8 mouse cellular contexts compared by ENCODE assay signal in genomic region chr4:62503374-62503970, GRCm38 (mm10). TPM values are rescaled to one million over a fixed set of nuclear protein-coding genes. Genes with fewer than 3 reads are reported as not detected.
A peak's percentile ranks its signal among the peaks of the same experiment; 100 is the strongest.
DNase-seq lines count a peak whose midpoint lies in the region; ATAC-seq and TF ChIP-seq lines count a peak whose summit lies in the region.

Gene Hdhd3 (minus strand): TSS chr4:62503467.

- TF ChIP-seq EP300 in CH12.LX (IDR thresholded peaks at IDR 0.05; ENCODE audit: low read length), result no peak

- in situ Hi-C loops in CH12.LX (cut with MboI; ENCODE audit: low pct_ligation_motif_present, low pct_unique_long_range_greater_than_20kb, low sequenced_read_pairs), result loop anchor here (10.0 kb wide), 1 partner anchor 99 kb away; the partner anchor contains the start of genes Cdc26 and Prpf4

- ATAC-seq in heart, embryonic 11.5 days (replicated peaks; ENCODE audit: insufficient number of reproducible peaks, low FRiP score, low TSS enrichment), result no peak
- no peak for ATAC-seq in forebrain, embryonic 13.5 days
- no peak for ATAC-seq in liver, embryonic 16.5 days (ENCODE audit: low read depth)

- no peaks in the 10 kb centered on the region for H3K79me2 ChIP-seq in CH12.LX (replicated peaks; ENCODE audit: control insufficient read depth, extremely low read depth, insufficient read depth, poor library complexity, severe bottlenecking)

- peaks cover 11% of the 10 kb centered on the region for H3K36me3 ChIP-seq in heart, embryonic 11.5 days (ENCODE audit: control insufficient read depth, insufficient read depth, low read length)
- peaks cover 12 to 34% of the 10 kb centered on the region in 2 experiments for H3K36me3 ChIP-seq in CH12.LX (replicated peaks in 1 of 2; ENCODE audit: control insufficient read depth in 1 of 2, insufficient read depth in 1 of 2, low read length in 1 of 2)
- H3K36me3 ChIP-seq in forebrain, embryonic 13.5 days (ENCODE audit: poor library complexity, severe bottlenecking), result peaks cover 30% of the 10 kb centered on the region
- peaks cover 14% of the 10 kb centered on the region for H3K36me3 ChIP-seq in liver, embryonic 16.5 days (ENCODE audit: control insufficient read depth, insufficient read depth)

- peaks cover 4% of the 10 kb centered on the region; the same call in 1 of the 2 replicates for H3K4me1 ChIP-seq in heart, embryonic 11.5 days (ENCODE audit: control insufficient read depth, insufficient read depth, low read length)
- peaks cover 0 to 16% of the 10 kb centered on the region in 2 experiments; a peak in 2 of 4 replicates for H3K4me1 ChIP-seq in CH12.LX (ENCODE audit: control insufficient read depth in 1 of 2, insufficient read depth in 2 of 2)
- H3K4me1 ChIP-seq in forebrain, embryonic 13.5 days, result peaks cover 11% of the 10 kb centered on the region
- peaks cover 25% of the 10 kb centered on the region for H3K4me1 ChIP-seq in liver, embryonic 16.5 days (ENCODE audit: control insufficient read depth, low read depth, low read length)

- TF ChIP-seq RAD21 in CH12.LX (IDR thresholded peaks at IDR 0.05; ENCODE audit: low read depth, low read length), result no peak

- DNase-seq in heart, postnatal 4 days, result no peak
- no peak for DNase-seq in CH12.LX (ENCODE audit: extremely low read depth)
- no peak for DNase-seq in Muller cell, postnatal 12 days (ENCODE audit: inconsistent ontology term)
- no peak for DNase-seq in frontal cortex, postnatal 36 days (ENCODE audit: low spot score in 2 of 2)
- no peak for DNase-seq in thymus, postnatal 14 days

- 76% methylated on average over 3 of the region's 3 CpGs for WGBS in heart, embryonic 11.5 days (ENCODE audit: insufficient replicate concordance)
- 91% methylated on average over 3 of the region's 3 CpGs for WGBS in forebrain, embryonic 13.5 days
- WGBS in liver, embryonic 16.5 days (ENCODE audit: insufficient replicate concordance), result 69% methylated on average over 3 of the region's 3 CpGs

- H3K27me3 ChIP-seq in heart, embryonic 11.5 days (ENCODE audit: control insufficient read depth, insufficient read depth, low read length), result no peaks in the 10 kb centered on the region
- no peaks in the 10 kb centered on the region for H3K27me3 ChIP-seq in CH12.LX (replicated peaks)
- H3K27me3 ChIP-seq in forebrain, embryonic 13.5 days, result no peaks in the 10 kb centered on the region
- H3K27me3 ChIP-seq in liver, embryonic 16.5 days (ENCODE audit: control insufficient read depth, insufficient read depth, low read depth, low read length), result no peaks in the 10 kb centered on the region

- H3K9ac ChIP-seq in heart, embryonic 11.5 days (ENCODE audit: low read depth, low read length), result peak within 1 kb of the TSS; percentile 87
- H3K9ac ChIP-seq in CH12.LX (ENCODE audit: insufficient read depth, low read depth), result peak within 1 kb of the TSS; percentile 88
- H3K9ac ChIP-seq in forebrain, embryonic 13.5 days, result peak within 1 kb of the TSS; percentile 84
- peak within 1 kb of the TSS; percentile 77 for H3K9ac ChIP-seq in liver, embryonic 16.5 days (ENCODE audit: low read depth, low read length)

- dilution Hi-C loops in CH12.LX (cut with MboI; ENCODE audit: extremely low pct_ligation_motif_present, extremely low pct_unique_long_range_greater_than_20kb, low sequenced_read_pairs), result no loop called here

- TF ChIP-seq POLR2A in CH12.LX (IDR thresholded peaks at IDR 0.05; ENCODE audit: low read depth, low read length), result no peak

- no peak within 1 kb of the TSS for H3K27ac ChIP-seq in heart, embryonic 11.5 days (ENCODE audit: low read depth, low read length)
- H3K27ac ChIP-seq in CH12.LX (ENCODE audit: insufficient read depth, low read depth), result no peak within 1 kb of the TSS
- H3K27ac ChIP-seq in forebrain, embryonic 13.5 days, result no peak within 1 kb of the TSS
- peak within 1 kb of the TSS; percentile 51 for H3K27ac ChIP-seq in liver, embryonic 16.5 days (ENCODE audit: low read length)

- peak within 1 kb of the TSS; percentile 90 for H3K4me2 ChIP-seq in heart, embryonic 11.5 days
- H3K4me2 ChIP-seq in CH12.LX (ENCODE audit: insufficient read depth, low read depth, poor library complexity, severe bottlenecking), result peak within 1 kb of the TSS; percentile 75
- peak within 1 kb of the TSS; percentile 75 for H3K4me2 ChIP-seq in forebrain, embryonic 13.5 days
- H3K4me2 ChIP-seq in liver, embryonic 16.5 days (ENCODE audit: low read depth, low read length), result peak within 1 kb of the TSS; percentile 89

- no peaks in the 10 kb centered on the region for H3K9me3 ChIP-seq in heart, embryonic 11.5 days (replicated peaks; ENCODE audit: control insufficient read depth, low read length)
- H3K9me3 ChIP-seq in CH12.LX (replicated peaks; ENCODE audit: low read length), result no peaks in the 10 kb centered on the region
- no peaks in the 10 kb centered on the region for H3K9me3 ChIP-seq in forebrain, embryonic 13.5 days (replicated peaks)
- no peaks in the 10 kb centered on the region for H3K9me3 ChIP-seq in liver, embryonic 16.5 days (replicated peaks; ENCODE audit: control insufficient read depth, low read length)

- TF ChIP-seq CTCF in CH12.LX (conservative IDR thresholded peaks at IDR 0.05 in 1 of 2, IDR thresholded peaks at IDR 0.05 in 1 of 2; ENCODE audit: low read depth in 2 of 2, low read length in 2 of 2), result no peak

- peak within 1 kb of the TSS; percentile 84 for H3K4me3 ChIP-seq in heart, embryonic 11.5 days (ENCODE audit: low read depth, low read length)
- H3K4me3 ChIP-seq in CH12.LX (replicated peaks in 1 of 3; ENCODE audit: low read depth in 2 of 3, low read length in 2 of 3, poor library complexity in 1 of 3), result peak within 1 kb of the TSS; percentile 66 to 85 (median 73)
- peak within 1 kb of the TSS; percentile 87 for H3K4me3 ChIP-seq in forebrain, embryonic 13.5 days
- H3K4me3 ChIP-seq in liver, embryonic 16.5 days (ENCODE audit: low read depth, low read length), result peak within 1 kb of the TSS; percentile 81

TF ChIP-seq in CH12.LX, 34 proteins besides CTCF, POLR2A, EP300 and RAD21:
- TF ChIP-seq USF1 (IDR thresholded peaks at IDR 0.05; ENCODE audit: low read depth, low read length) (no peak), GABPA (IDR thresholded peaks at IDR 0.05; ENCODE audit: insufficient replicate concordance, low read depth, low read length) (no peak), ZC3H11A (IDR thresholded peaks at IDR 0.05; ENCODE audit: low read depth, low read length) (no peak), CHD1 (IDR thresholded peaks at IDR 0.05; ENCODE audit: low read depth, low read length) (no peak), HCFC1 (IDR thresholded peaks at IDR 0.05; ENCODE audit: low read depth, low read length) (no peak), BHLHE40 (IDR thresholded peaks at IDR 0.05; ENCODE audit: low read depth, low read length) (no peak), CHD2 (IDR thresholded peaks at IDR 0.05; ENCODE audit: low read length) (no peak), POLR2AphosphoS2 (IDR thresholded peaks at IDR 0.05; ENCODE audit: low read depth, low read length) (no peak), SMC3 (IDR thresholded peaks at IDR 0.05; ENCODE audit: low read depth, low read length) (no peak), ETS1 (conservative IDR thresholded peaks at IDR 0.05; ENCODE audit: low read depth, low read length) (no peak), NRF1 (IDR thresholded peaks at IDR 0.05; ENCODE audit: low read depth, low read length) (no peak), MEF2A (IDR thresholded peaks at IDR 0.05; ENCODE audit: borderline replicate concordance, low read depth, low read length) (no peak), USF2 (conservative IDR thresholded peaks at IDR 0.05; ENCODE audit: low read depth, low read length) (no peak), RCOR1 (conservative IDR thresholded peaks at IDR 0.05; ENCODE audit: low read depth, low read length) (no peak), IRF4 (IDR thresholded peaks at IDR 0.05; ENCODE audit: low read depth, low read length) (no peak)

RNA-seq across cellular contexts. Expression of gene Hdhd3, which starts in this region (rescaled TPM):
- 6.7 and 11.4 TPM in 2 replicates for polyA plus RNA-seq in heart, embryonic 11.5 days (2014; fragmentation: Nextera tagmentation; extraction: Ambion mirVana)
- total RNA-seq in heart, postnatal 4 days (2021), result 1 to 10 TPM; 6.3 to 6.9 TPM
- total RNA-seq in CH12.LX (2012; rRNA removed), result 4.7 and 6.1 TPM in 2 replicates
- total RNA-seq in CH12.LX (2014; rRNA removed), result 2.9 and 4.5 TPM in 2 replicates
- 4.7 and 5.3 TPM in 2 replicates for polyA plus RNA-seq in CH12.LX (2012; ENCODE audit: insufficient read length, low read depth)
- 10.5 and 11.2 TPM in 2 replicates for polyA plus RNA-seq in forebrain, embryonic 13.5 days (2015; fragmentation: Nextera tagmentation; extraction: Ambion mirVana)
- polyA plus RNA-seq in liver, embryonic 16.5 days (2015; fragmentation: Nextera tagmentation; extraction: Ambion mirVana), result 9.0 and 9.5 TPM in 2 replicates
